Mouse (Mus musculus) embryo, embryonic 11.5 days (tissue): Measurements from ENCODE around the gene Vmn1r112.
"Not testable (repeated sequence)": the region's sequence is repeated elsewhere in the genome, so short reads cannot be mapped to it uniquely, and the experiment has no call there.

Source experiments
- DNase-seq: peaks from one replicate; pipeline ENCODE4 v3.0.0-alpha.2; 2012; ENCODE audit warnings: low read depth, low spot score

Vmn1r112 gene

DNA sequence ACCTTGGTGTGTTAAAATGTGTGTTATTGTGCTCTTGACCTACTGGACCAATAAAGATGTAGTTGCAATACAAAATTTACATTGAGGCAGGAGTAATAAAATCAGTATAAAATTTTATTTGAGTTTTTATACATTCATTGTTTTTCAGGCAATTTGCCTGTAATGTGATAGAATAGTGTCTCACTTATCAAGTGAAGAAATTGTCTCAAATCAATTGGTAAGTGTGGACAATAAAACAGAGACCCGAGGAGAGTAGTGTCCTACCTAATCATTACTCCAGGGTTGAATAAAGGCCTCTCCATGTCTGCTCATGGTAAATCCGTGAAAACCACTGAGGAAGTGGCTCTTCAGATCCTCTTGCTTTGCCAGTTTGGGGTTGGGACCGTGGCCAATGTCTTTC lies at the start of gene Vmn1r112:
TSS of gene Vmn1r112 (plus strand) at position 301 of the 400 bp plus-strand sequence.
- DNase-seq: not testable (repeated sequence)

DNA sequence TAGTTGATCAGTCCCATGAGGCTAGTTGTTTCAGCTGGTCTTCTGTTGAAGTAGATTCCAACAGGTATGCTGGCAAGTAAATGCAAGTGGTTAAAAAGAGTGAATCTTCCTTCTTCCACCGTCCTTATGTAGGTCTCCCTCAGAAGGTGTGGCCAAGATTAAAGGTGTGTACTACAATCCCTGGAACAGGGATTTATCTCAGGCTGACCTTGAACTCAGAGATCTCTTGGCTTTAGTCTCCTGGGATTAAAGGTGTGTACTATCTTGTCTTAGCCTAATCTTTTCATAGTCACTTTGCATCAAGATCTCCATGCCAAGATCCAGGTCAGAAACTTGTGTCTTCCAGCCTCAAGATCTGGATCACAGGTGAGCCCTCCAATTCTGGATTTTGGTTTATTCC lies 40.5 kb upstream of the Vmn1r112 start, which contains the start of gene Gm10668:
TSS of gene Gm10668 (minus strand) at position 101 of the 400 bp plus-strand sequence.
- not testable (repeated sequence) for DNase-seq

DNA sequence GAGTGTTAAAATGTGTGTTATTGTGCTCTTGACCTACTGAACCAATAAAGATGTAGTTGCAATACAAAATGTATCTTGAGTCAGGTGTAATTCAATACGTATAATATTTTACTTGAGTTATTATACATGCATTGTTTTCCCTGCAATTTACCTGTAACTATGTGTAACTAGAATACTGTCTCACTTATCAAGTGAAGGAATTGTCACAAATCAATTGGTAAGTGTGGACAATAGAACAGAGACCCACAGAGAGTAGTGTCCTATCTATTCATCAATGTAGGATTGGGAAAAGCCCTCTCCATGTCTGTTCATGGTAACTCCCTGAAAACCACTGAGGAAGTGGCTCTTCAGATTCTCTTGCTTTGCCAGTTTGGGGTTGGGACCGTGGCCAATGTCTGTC lies 16.0 kb downstream of the Vmn1r112 start, which contains the start of gene Vmn1r113:
TSS of gene Vmn1r113 (plus strand) at position 301 of the 400 bp plus-strand sequence.
- not testable (repeated sequence) for DNase-seq

DNA sequence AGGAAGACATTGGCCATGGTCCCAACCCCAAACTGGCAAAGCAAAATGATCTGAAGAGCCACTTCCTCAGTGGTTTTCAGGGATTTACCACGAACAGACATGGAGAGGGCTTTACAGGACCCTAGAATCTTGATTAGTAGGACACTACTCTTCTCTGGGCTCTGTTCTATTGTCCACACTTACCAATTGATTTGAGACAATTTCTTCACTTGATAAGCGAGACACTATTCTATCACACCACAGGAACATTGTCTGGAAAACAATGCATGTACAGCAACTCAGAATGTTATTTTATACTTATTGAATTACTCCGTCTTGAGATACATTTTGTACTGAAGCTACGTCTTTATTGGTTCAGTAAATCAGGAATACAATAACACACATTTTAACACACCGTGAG lies 41.1 kb downstream of the Vmn1r112 start, which contains the start of gene Vmn1r114:
TSS of gene Vmn1r114 (minus strand) at position 101 of the 400 bp plus-strand sequence.
- DNase-seq: not testable (repeated sequence)
